In genomic region chrX:53058459-53059280, GRCm38 (mm10) we compare ENCODE assay signal across 8 mouse cellular contexts.
DNase-seq lines count a peak whose midpoint lies in the region; ATAC-seq and TF ChIP-seq lines count a peak whose summit lies in the region.

No protein-coding gene starts in this region.

- no peak for TF ChIP-seq CTCF in intestine, postnatal 0 days (IDR thresholded peaks at IDR 0.05; ENCODE audit: low read depth)

- no peak for ATAC-seq in forebrain, embryonic 13.5 days
- no peak for ATAC-seq in intestine, postnatal 0 days
- no peak for ATAC-seq in midbrain, embryonic 14.5 days (ENCODE audit: low FRiP score, low TSS enrichment)

- peak overlapping the region; percentile 92 for H3K27ac ChIP-seq in heart, embryonic 10.5 days
- H3K27ac ChIP-seq in forebrain, embryonic 13.5 days = no peak overlapping the region
- H3K27ac ChIP-seq in intestine, postnatal 0 days (ENCODE audit: low read depth, low read length) = no peak overlapping the region
- H3K27ac ChIP-seq in midbrain, embryonic 14.5 days (replicated peaks; ENCODE audit: low read depth, low read length) = no peak overlapping the region

- H3K4me3 ChIP-seq in heart, embryonic 10.5 days = peak overlapping the region; percentile 72
- H3K4me3 ChIP-seq in forebrain, embryonic 13.5 days = peak overlapping the region; percentile 24
- H3K4me3 ChIP-seq in intestine, postnatal 0 days (ENCODE audit: low read depth, low read length) = peak overlapping the region; percentile 7
- H3K4me3 ChIP-seq in midbrain, embryonic 14.5 days (replicated peaks; ENCODE audit: low read depth, low read length) = peak overlapping the region; percentile 16

- peaks cover 6% of the 10 kb centered on the region; the same call in 1 of the 2 replicates for H3K4me1 ChIP-seq in heart, embryonic 10.5 days
- peaks cover 8% of the 10 kb centered on the region; the same call in 1 of the 2 replicates for H3K4me1 ChIP-seq in forebrain, embryonic 13.5 days
- no peaks in the 10 kb centered on the region for H3K4me1 ChIP-seq in intestine, postnatal 0 days (replicated peaks; ENCODE audit: control insufficient read depth, insufficient read depth, low read length)
- H3K4me1 ChIP-seq in midbrain, embryonic 14.5 days (ENCODE audit: control insufficient read depth, insufficient read depth, low read length) = no peaks in the 10 kb centered on the region

- peak; percentile 78 for DNase-seq in heart, embryonic 10.5 days (ENCODE audit: low spot score)
- no peak for DNase-seq in heart, adult 8-10 months (ENCODE audit: low spot score)
- peak; percentile 18 for DNase-seq in R1 (ENCODE audit: low read depth, low spot score)
- peak; percentile 37 for DNase-seq in midbrain, embryonic 14.5 days
- DNase-seq in layer of hippocampus, postnatal 14 days (ENCODE audit: low spot score in 2 of 2) = no peak
- DNase-seq in left cerebral cortex, postnatal 4 days = no peak

- intact Hi-C loops in left cerebral cortex, postnatal 4 days (cut with DNase I) = no loop called here

- WGBS in heart, embryonic 10.5 days = 11% methylated on average over 33 of the region's 33 CpGs
- WGBS in forebrain, embryonic 13.5 days = 16% methylated on average over 33 of the region's 33 CpGs
- 17% methylated on average over 33 of the region's 33 CpGs for WGBS in intestine, postnatal 0 days
- 21% methylated on average over 33 of the region's 33 CpGs for WGBS in midbrain, embryonic 14.5 days

- H3K27me3 ChIP-seq in heart, embryonic 10.5 days (ENCODE audit: insufficient read depth, poor library complexity, severe bottlenecking) = peaks cover 7% of the 10 kb centered on the region; the same call in 1 of the 2 replicates
- H3K27me3 ChIP-seq in forebrain, embryonic 13.5 days = no peaks in the 10 kb centered on the region
- H3K27me3 ChIP-seq in intestine, postnatal 0 days (replicated peaks; ENCODE audit: control insufficient read depth, insufficient read depth, low read length) = 0 out of 2 replicates have a peak, but pooled peaks cover 5% of the 10 kb centered on the region
- no peaks in the 10 kb centered on the region for H3K27me3 ChIP-seq in midbrain, embryonic 14.5 days (ENCODE audit: control insufficient read depth, insufficient read depth, low read length)

- no peak overlapping the region for H3K9ac ChIP-seq in forebrain, embryonic 13.5 days
- H3K9ac ChIP-seq in intestine, postnatal 0 days (ENCODE audit: low read depth, low read length) = no peak overlapping the region
- no peak overlapping the region for H3K9ac ChIP-seq in midbrain, embryonic 14.5 days (replicated peaks; ENCODE audit: low read length)

- peak overlapping the region; percentile 59 for H3K4me2 ChIP-seq in forebrain, embryonic 13.5 days
- H3K4me2 ChIP-seq in intestine, postnatal 0 days (replicated peaks; ENCODE audit: low read depth) = peak overlapping the region; percentile 54
- H3K4me2 ChIP-seq in midbrain, embryonic 14.5 days (ENCODE audit: low read length) = peak overlapping the region; percentile 47

- no peaks in the 10 kb centered on the region for H3K9me3 ChIP-seq in heart, embryonic 10.5 days
- H3K9me3 ChIP-seq in forebrain, embryonic 13.5 days (replicated peaks) = no peaks in the 10 kb centered on the region
- H3K9me3 ChIP-seq in intestine, postnatal 0 days (ENCODE audit: control insufficient read depth) = no peaks in the 10 kb centered on the region
- H3K9me3 ChIP-seq in midbrain, embryonic 14.5 days (ENCODE audit: control insufficient read depth, low read length) = no peaks in the 10 kb centered on the region

- H3K36me3 ChIP-seq in heart, embryonic 10.5 days = peaks cover 8% of the 10 kb centered on the region; the same call in 1 of the 2 replicates
- no peaks in the 10 kb centered on the region for H3K36me3 ChIP-seq in forebrain, embryonic 13.5 days (ENCODE audit: poor library complexity, severe bottlenecking)
- no peaks in the 10 kb centered on the region for H3K36me3 ChIP-seq in intestine, postnatal 0 days (ENCODE audit: control insufficient read depth, insufficient read depth)
- no peaks in the 10 kb centered on the region for H3K36me3 ChIP-seq in midbrain, embryonic 14.5 days (ENCODE audit: control insufficient read depth, insufficient read depth, low read length)

Comparison
In these comparisons a context has a peak if more than half of its experiments do, and no peak if none do; other contexts are left out.
1. DNase-seq: peak in heart, embryonic 10.5 days (single experiment), R1 (single experiment) and midbrain, embryonic 14.5 days (single experiment); none in heart, adult 8-10 months (single experiment), layer of hippocampus, postnatal 14 days (0 of 2) and left cerebral cortex, postnatal 4 days (single experiment).
2. H3K4me3 ChIP-seq: peak in every context shown above with its lines; median percentile 72 in heart, embryonic 10.5 days; 24 in forebrain, embryonic 13.5 days; 16 in midbrain, embryonic 14.5 days; 7 in intestine, postnatal 0 days.
3. Peak in every context shown above with its lines, with median percentiles within 50 percentile points of each other: H3K4me2 ChIP-seq.